Mouse (Mus musculus) gastrocnemius, postnatal 4 days (tissue): Measurements from ENCODE around the gene Cox7b. TPM values are rescaled to one million over a fixed set of nuclear protein-coding genes. Genes with fewer than 3 reads are reported as not detected.

Source experiments
- total RNA-seq, 2 experiments: library from RNA; stranded (reverse); gene quantifications; 2 replicates each; pipeline ENCODE4 v1.2.3; 2021

Cox7b gene
- total RNA-seq, 2 experiments from 2014 or later: 568 to 633 TPM

Other genes with a start within 250 kb of the Cox7b start
- gene Atrx, start 86.3 kb upstream of the Cox7b start, total RNA-seq: 100 to 1,000 TPM in 1 of 2 experiments, 10 to 100 TPM in 1; 99.2 to 106 TPM
- gene Magt1, start 3.8 kb upstream of the Cox7b start, total RNA-seq: 10 to 100 TPM; 36.7 to 37.3 TPM
- 10 to 100 TPM; 24.9 to 25.9 TPM for gene Atp7a, start 11.6 kb downstream of the Cox7b start, total RNA-seq
- 1 to 10 TPM; 1.8 to 1.9 TPM for gene Tlr13, start 127.5 kb downstream of the Cox7b start, total RNA-seq
- 100 to 1,000 TPM; 561 to 647 TPM for gene Pgk1, start 171.4 kb downstream of the Cox7b start, total RNA-seq
- 1 to 10 TPM; 7.7 to 7.8 TPM for gene Taf9b, start 205.5 kb downstream of the Cox7b start, total RNA-seq
- gene Fnd3c2, start 239.7 kb downstream of the Cox7b start, total RNA-seq: 1 to 10 TPM in 1 of 2 experiments, not detected in 1; 4.9 TPM